Mouse (Mus musculus) CD4-positive, CD25-positive, alpha-beta regulatory T cell, adult 2 months (primary cell): ENCODE measurements around the gene Zfp612.
"Not testable (repeated sequence)": the region's sequence is repeated elsewhere in the genome, so short reads cannot be mapped to it uniquely, and the experiment has no call there.

Experiments
- DNase-seq: peaks from one replicate; pipeline ENCODE4 v3.0.0-alpha.2; 2012; ENCODE audit warnings: low read depth, low spot score

Gene Zfp612

DNA sequence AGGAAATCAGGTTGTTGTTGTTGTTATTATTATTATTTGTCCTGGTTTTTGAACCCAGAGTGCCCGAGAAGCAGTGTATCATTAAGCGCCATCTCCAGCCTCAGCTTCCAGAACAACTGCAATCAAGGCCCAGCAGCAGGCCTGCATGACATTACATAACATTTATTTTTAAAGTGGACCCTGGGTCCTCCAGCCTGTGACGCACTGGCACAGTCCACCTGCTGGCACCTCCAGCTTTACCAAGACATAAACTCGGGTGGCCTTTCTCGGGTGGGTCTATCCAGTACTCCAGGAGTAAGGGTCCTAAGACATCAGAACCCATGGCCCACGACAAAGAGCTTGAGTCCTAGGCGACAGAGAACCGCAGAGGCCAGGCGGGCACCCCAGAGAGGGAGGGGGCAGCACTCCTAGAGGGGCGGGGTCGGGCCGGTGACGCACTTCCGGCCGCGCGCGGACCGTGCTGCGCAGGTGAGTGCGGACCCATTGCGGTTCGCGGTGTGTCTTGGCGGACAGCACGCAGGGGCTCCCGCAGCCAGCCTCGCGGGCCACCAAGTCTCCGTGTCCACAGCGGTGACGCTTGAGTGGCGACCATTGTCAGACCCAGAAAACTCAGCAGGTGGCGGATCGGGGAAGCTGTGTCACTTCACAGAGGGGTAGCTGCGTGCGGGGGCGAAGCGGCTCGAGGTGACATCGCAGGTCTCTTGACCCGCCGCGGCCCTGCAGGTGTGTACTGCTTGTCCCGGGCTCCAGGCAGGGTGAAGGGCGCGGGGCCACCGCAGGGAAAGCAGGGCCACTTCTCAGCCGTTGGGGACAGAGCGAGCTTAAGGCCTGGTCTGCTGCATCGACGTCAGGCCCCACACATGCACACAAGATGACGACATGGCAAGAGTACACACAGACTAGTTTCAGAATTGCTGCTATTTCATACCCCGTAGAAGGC is at the start of gene Zfp612:
Gene Zfp612 (plus strand): TSS at position 465 of the 940 bp plus-strand sequence.
- peak; percentile 67 for DNase-seq

- not testable (repeated sequence) for DNase-seq
These were observed 45.8 kb upstream of the Zfp612 start for GRCm38 (mm10) chr8:110033771-110034170.

DNA sequence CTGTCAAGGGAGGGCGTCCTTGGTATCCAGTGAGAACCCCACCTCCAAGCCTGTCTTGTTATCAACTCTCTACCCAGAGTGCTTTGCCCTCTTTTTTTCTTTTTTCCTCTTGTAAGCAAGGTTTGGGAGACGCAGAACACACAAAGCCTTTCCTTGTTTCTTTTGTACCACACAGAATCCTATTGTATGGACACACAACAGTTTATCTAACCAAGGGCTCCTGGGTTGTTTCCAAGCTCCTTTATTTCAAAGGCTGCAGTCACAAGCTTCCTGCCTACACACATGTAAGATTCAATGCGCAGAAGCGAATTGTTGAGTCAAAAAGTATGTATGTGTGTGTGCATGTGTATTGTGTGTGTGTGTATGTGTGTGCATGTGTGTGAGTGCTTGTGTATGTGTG is 45.2 kb upstream of the Zfp612 start:
- no peak for DNase-seq

- no peak for DNase-seq
These were observed 43.4 kb upstream of the Zfp612 start for GRCm38 (mm10) chr8:110036156-110036555.

DNA sequence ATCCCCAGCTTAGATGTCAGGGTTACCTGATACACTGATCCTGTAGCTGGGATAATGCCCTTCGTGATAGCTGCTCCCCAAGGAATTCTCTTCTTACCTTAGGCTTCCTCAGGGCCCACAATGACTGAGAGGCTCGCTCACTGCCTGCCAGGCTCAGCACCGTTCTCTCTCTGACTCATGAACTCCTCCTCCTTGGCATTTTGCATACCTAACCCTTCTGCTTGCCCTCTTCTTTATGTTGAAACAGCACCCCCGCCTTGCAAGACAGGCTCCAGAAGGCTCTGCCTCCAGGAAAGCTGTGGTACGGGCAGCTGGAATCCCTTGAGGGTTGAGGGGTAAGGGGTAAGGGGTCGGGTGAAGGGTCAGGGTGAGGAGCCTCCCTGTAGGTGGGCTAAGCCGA is 40.3 kb upstream of the Zfp612 start:
- no peak for DNase-seq

- no peak for DNase-seq
These were observed 39.9 kb upstream of the Zfp612 start, which contains the start of gene Chst4 for GRCm38 (mm10) chr8:110039659-110040058. Gene Chst4, minus strand, starts transcription at chr8:110039740.

DNA sequence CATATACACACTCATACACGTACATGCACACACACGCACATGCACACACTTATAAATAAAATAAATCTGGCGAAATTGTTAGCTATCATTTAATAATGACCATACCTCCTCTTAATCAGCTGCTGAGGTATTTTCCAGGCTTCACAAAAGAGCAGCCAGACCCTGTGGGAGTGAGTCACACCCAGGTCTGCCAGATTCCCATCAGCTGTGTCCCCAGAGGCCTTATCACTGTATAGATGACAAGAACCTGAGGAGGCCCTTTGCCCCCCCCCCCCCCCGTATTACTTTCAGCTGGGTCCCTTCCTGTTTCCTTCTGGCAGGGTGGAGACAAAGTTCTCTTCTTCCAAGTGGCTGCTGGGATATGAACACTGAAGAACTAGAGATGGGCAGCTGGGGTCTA is 39.0 kb upstream of the Zfp612 start:
- no peak for DNase-seq

DNA sequence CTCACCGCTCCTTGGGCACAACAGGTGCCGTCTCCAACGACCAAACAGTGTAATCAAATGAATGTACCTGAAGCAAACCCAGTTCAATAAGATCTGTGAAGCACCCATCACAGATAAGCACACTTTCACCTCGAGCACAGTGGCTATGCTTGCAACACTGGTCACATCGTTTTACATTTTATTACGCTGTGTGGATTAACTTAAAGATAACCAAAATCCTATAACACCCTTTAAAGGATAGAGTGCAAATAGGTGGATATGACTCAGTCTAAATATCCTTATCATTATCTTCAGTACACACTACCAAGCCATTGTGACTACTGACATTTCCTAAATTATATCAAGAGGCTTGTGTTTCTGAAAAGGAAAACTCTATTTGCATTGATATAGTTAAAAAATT is 28.3 kb upstream of the Zfp612 start:
- no peak for DNase-seq

- no peak for DNase-seq
These were observed 21.3 kb upstream of the Zfp612 start for GRCm38 (mm10) chr8:110058207-110058606.

GRCm38 (mm10) chr8:110064161-110064560 is 15.4 kb upstream of the Zfp612 start:
- DNase-seq = no peak

DNA sequence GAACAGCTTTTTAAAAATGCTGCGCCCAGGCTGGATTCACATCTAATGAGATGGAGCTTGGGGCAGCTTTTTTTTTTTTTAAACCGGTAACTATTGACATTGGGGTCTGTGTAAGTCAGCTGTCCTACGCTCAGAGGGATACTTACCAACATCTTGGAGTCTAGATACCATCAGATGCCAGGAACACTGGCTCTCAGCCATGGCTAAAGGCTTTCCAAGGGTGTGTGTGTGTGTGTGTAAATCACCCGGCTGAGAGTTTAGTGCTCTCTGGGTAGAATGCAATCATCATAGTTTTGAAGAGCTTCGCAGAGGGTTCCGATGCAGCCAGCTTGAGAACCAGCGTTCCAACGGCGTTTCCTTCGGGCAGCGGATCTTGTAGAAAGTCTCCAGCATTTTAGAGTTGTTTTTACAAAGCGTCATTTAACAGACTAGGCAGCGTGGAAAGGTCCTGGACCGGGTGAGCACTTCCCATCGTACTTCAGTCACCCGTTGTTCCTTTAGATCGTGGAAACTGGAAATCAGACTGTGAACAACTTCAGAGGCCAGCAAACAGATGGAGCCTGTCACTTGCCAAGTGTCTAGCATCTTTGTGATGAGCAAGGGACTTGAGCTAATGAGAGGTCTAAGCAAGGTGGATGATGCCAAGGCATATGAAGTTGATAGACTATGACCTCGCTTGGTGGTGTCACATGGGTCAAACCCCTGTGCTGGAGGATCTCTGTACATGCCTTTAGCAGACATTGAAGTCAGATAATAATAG is 14.8 kb upstream of the Zfp612 start:
- no peak for DNase-seq

- no peak for DNase-seq
These were observed 13.9 kb upstream of the Zfp612 start for GRCm38 (mm10) chr8:110065676-110066075.

- no peak for DNase-seq
These were observed 9.8 kb upstream of the Zfp612 start for GRCm38 (mm10) chr8:110069706-110070105.

DNA sequence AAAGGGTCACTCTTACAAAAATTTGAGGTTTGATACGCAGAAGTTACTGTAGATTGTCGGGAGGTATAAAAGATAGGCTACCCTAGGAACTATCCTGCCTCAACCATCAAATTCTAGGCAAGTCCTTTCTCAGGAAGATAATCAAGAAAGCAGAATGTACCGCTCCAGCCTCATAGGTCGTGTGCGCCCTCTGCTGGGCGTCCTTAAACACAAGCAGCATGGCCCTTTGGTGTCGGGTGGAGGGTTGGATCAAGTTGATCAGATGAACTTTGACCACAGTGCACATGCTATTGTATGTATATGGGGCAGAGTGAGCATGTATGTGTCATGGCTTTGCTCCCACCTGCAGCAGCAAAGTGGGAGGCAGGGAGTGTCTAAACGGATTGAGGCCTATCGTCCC is 7.9 kb upstream of the Zfp612 start:
- peak; percentile 70 for DNase-seq

- no peak for DNase-seq
These were observed 5.0 kb upstream of the Zfp612 start for GRCm38 (mm10) chr8:110074496-110074895.

GRCm38 (mm10) chr8:110082416-110083105 is 3.0 kb downstream of the Zfp612 start:
- DNase-seq = no peak

GRCm38 (mm10) chr8:110091869-110092268 is 12.3 kb downstream of the Zfp612 start:
- no peak for DNase-seq

GRCm38 (mm10) chr8:110100907-110101306 is 21.4 kb downstream of the Zfp612 start, which contains the start of gene Gm21964:
Gene Gm21964, plus strand, starts transcription at chr8:110101207.
- DNase-seq = no peak

DNA sequence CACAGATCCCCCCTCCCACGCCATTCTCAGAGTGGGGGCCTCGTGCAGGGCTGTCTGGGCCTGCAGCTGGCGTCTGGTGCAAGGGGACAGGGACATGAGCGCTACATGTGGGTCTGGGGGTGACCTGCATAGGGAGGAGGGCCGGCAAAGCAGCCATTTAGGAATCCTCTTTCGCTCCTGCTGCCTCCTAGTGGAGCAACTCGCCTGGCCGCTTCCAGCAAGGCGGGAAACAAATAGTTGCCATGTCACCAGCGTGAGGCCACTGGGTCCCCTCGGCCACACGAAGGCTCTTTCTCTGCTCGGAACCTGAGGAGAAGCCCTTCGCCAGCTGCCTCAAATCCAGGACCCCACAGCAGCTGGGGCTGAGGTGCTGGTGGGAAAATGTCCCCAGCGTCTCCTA is 22.1 kb downstream of the Zfp612 start:
- DNase-seq = no peak

DNA sequence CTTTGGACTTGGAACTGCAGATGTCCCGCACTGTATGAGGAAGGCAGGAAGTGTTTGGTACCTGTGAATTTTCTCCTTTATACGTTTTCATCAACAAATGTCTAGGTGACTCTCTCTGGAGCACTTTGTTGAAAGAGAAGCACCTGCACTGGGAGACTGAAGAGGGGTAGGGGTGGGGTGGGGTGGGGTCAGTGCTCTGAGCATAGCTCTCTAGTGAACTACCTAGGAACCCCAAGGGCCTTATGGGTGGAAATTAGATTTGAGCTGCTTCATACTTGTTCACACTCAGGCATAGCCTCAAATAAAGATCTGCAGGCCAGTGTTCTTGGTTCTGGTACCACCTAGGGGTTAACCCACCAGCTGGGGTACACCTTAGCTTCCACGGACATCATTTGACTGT is 23.1 kb downstream of the Zfp612 start, which contains the start of gene Gm17720:
Gene Gm17720 (minus strand): TSS at position 101 of the 400 bp plus-strand sequence.
- DNase-seq = no peak

DNA sequence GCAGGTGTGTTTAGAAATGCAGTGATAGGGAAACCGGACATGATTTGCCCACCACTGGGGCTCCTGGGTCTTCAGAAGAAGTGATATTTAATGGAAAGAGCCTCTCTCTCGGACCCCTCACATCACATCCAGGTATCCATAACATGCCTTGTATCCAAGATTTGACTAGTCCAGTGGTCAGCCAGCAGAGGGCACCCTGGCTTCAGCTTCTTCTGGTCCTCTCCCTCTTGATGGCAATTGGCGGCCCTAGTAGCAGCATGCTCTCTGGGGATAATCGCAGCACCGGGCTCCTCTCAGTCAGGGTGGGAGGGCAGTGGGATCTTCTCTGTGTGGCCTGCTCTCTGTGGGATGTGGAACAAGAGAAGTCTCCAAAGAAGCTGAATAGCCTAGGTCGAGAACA is 40.2 kb downstream of the Zfp612 start:
- no peak for DNase-seq

GRCm38 (mm10) chr8:110130537-110130936 is 51.0 kb downstream of the Zfp612 start:
- peak; percentile 64 for DNase-seq
